Mouse (Mus musculus): ENCODE results near the gene Ssmem1. TPM values are rescaled to one million over a fixed set of nuclear protein-coding genes. Genes with fewer than 3 reads are reported as not detected.

Gene Ssmem1
- total RNA-seq (2014; rRNA removed) (0.26 TPM in 1 of 2 replicates, not detected in the other), polyA plus RNA-seq (2015; fragmentation: Nextera tagmentation; extraction: Ambion mirVana) (0.18 and 0.39 TPM in 2 replicates)

- ATAC-seq, result peak; percentile 99
- no peaks in the 10 kb centered on the region for H3K9me3 ChIP-seq (ENCODE audit: low read length)
- 0 out of 2 replicates have a peak, but pooled peaks cover 7% of the 10 kb centered on the region for H3K36me3 ChIP-seq (ENCODE audit: insufficient read depth, low read length)
- peak within 1 kb of the TSS; percentile 75 for H3K9ac ChIP-seq (replicated peaks; ENCODE audit: low read length)
- DNase-seq (ENCODE audit: low spot score), result peak; percentile 99
- no peak for TF ChIP-seq CTCF (IDR thresholded peaks at IDR 0.05; ENCODE audit: low read depth)
- WGBS, result under 1% methylated on average over 37 of the region's 37 CpGs
- H3K27me3 ChIP-seq (ENCODE audit: insufficient read depth, low read length), result no peaks in the 10 kb centered on the region
- H3K4me2 ChIP-seq (ENCODE audit: low read depth, low read length), result peak within 1 kb of the TSS; percentile 93
- H3K27ac ChIP-seq, result peak within 1 kb of the TSS; percentile 95
- H3K4me3 ChIP-seq (ENCODE audit: low read length), result peak within 1 kb of the TSS; percentile 64
- H3K4me1 ChIP-seq (ENCODE audit: insufficient read depth, low read length), result peaks cover 7% of the 10 kb centered on the region; the same call in 1 of the 2 replicates
Measured at GRCm38 (mm10) chr6:30509265-30510239, at the start of gene Ssmem1, which contains the start of gene Tmem209. Gene Ssmem1, plus strand, starts transcription at chr6:30509849. Gene Tmem209, minus strand, starts transcription at chr6:30509783.

GRCm38 (mm10) chr6:30460750-30461446 lies 48.8 kb upstream of the Ssmem1 start:
- DNase-seq (ENCODE audit: low spot score) (peak; percentile 96), ATAC-seq (peak; percentile 97)
- TF ChIP-seq CTCF (IDR thresholded peaks at IDR 0.05; ENCODE audit: low read depth), result no peak
- Histone ChIP-seq H3K4me1 (ENCODE audit: insufficient read depth, low read length) (peaks cover 25% of the 10 kb centered on the region), H3K36me3 (ENCODE audit: insufficient read depth, low read length) (no peaks in the 10 kb centered on the region), H3K27me3 (ENCODE audit: insufficient read depth, low read length) (no peaks in the 10 kb centered on the region), H3K9me3 (ENCODE audit: low read length) (no peaks in the 10 kb centered on the region), H3K27ac (peak overlapping the region; percentile 96), H3K4me3 (ENCODE audit: low read length) (no peak overlapping the region), H3K9ac (replicated peaks; ENCODE audit: low read length) (peak overlapping the region; percentile 55), H3K4me2 (ENCODE audit: low read depth, low read length) (peak overlapping the region; percentile 58)
- WGBS, result 14% methylated on average over 19 of the region's 19 CpGs

- 95% methylated on average over 12 of the region's 13 CpGs for WGBS
- Histone ChIP-seq H3K9me3 (ENCODE audit: low read length) (no peaks in the 10 kb centered on the region), H3K4me1 (ENCODE audit: insufficient read depth, low read length) (peaks cover 25% of the 10 kb centered on the region), H3K4me2 (ENCODE audit: low read depth, low read length) (no peak overlapping the region), H3K27me3 (ENCODE audit: insufficient read depth, low read length) (no peaks in the 10 kb centered on the region), H3K4me3 (ENCODE audit: low read length) (no peak overlapping the region), H3K27ac (peak overlapping the region; percentile 96), H3K36me3 (ENCODE audit: insufficient read depth, low read length) (no peaks in the 10 kb centered on the region), H3K9ac (replicated peaks; ENCODE audit: low read length) (no peak overlapping the region)
- DNase-seq (ENCODE audit: low spot score) (no peak), ATAC-seq (no peak)
- no peak for TF ChIP-seq CTCF (IDR thresholded peaks at IDR 0.05; ENCODE audit: low read depth)
Measured at GRCm38 (mm10) chr6:30461755-30462344, 47.8 kb upstream of the Ssmem1 start.

GRCm38 (mm10) chr6:30462822-30463221 lies 46.8 kb upstream of the Ssmem1 start:
- no peaks in the 10 kb centered on the region for H3K36me3 ChIP-seq (ENCODE audit: insufficient read depth, low read length)
- no peak; the same call in 1 of the 2 replicates for TF ChIP-seq CTCF (IDR thresholded peaks at IDR 0.05; ENCODE audit: low read depth)
- no peak overlapping the region for H3K4me2 ChIP-seq (ENCODE audit: low read depth, low read length)
- H3K27ac ChIP-seq, result peak overlapping the region; percentile 51; the same call in 1 of the 2 replicates
- DNase-seq (ENCODE audit: low spot score), result no peak
- peaks cover 25% of the 10 kb centered on the region for H3K4me1 ChIP-seq (ENCODE audit: insufficient read depth, low read length)
- WGBS, result 35% methylated on average over 7 of the region's 7 CpGs
- no peak overlapping the region for H3K4me3 ChIP-seq (ENCODE audit: low read length)
- ATAC-seq, result no peak
- no peaks in the 10 kb centered on the region for H3K9me3 ChIP-seq (ENCODE audit: low read length)
- no peak overlapping the region for H3K9ac ChIP-seq (replicated peaks; ENCODE audit: low read length)
- no peaks in the 10 kb centered on the region for H3K27me3 ChIP-seq (ENCODE audit: insufficient read depth, low read length)

GRCm38 (mm10) chr6:30465586-30465985 lies 44.1 kb upstream of the Ssmem1 start:
- no peaks in the 10 kb centered on the region for H3K9me3 ChIP-seq (ENCODE audit: low read length)
- H3K4me1 ChIP-seq (ENCODE audit: insufficient read depth, low read length), result peaks cover 25% of the 10 kb centered on the region
- no peaks in the 10 kb centered on the region for H3K27me3 ChIP-seq (ENCODE audit: insufficient read depth, low read length)
- no peak overlapping the region for H3K9ac ChIP-seq (replicated peaks; ENCODE audit: low read length)
- no peaks in the 10 kb centered on the region for H3K36me3 ChIP-seq (ENCODE audit: insufficient read depth, low read length)
- H3K4me3 ChIP-seq (ENCODE audit: low read length), result no peak overlapping the region
- 88% methylated on average over 11 of the region's 11 CpGs for WGBS
- ATAC-seq (no peak), DNase-seq (ENCODE audit: low spot score) (no peak)
- H3K4me2 ChIP-seq (ENCODE audit: low read depth, low read length), result no peak overlapping the region
- H3K27ac ChIP-seq, result no peak overlapping the region
- no peak for TF ChIP-seq CTCF (IDR thresholded peaks at IDR 0.05; ENCODE audit: low read depth)

GRCm38 (mm10) chr6:30468058-30468457 lies 41.6 kb upstream of the Ssmem1 start:
- Histone ChIP-seq H3K4me2 (ENCODE audit: low read depth, low read length) (no peak overlapping the region), H3K4me3 (ENCODE audit: low read length) (no peak overlapping the region), H3K9me3 (ENCODE audit: low read length) (no peaks in the 10 kb centered on the region), H3K36me3 (ENCODE audit: insufficient read depth, low read length) (no peaks in the 10 kb centered on the region), H3K4me1 (ENCODE audit: insufficient read depth, low read length) (peaks cover 12% of the 10 kb centered on the region), H3K27ac (no peak overlapping the region; the same call in 1 of the 2 replicates), H3K9ac (replicated peaks; ENCODE audit: low read length) (no peak overlapping the region), H3K27me3 (ENCODE audit: insufficient read depth, low read length) (no peaks in the 10 kb centered on the region)
- no peak for TF ChIP-seq CTCF (IDR thresholded peaks at IDR 0.05; ENCODE audit: low read depth)
- DNase-seq (ENCODE audit: low spot score) (no peak), ATAC-seq (no peak)
- WGBS, result 92% methylated on average over 1 of the region's 1 CpGs
